ENCODE assay signal across 8 mouse cellular contexts in the genomic region with DNA sequence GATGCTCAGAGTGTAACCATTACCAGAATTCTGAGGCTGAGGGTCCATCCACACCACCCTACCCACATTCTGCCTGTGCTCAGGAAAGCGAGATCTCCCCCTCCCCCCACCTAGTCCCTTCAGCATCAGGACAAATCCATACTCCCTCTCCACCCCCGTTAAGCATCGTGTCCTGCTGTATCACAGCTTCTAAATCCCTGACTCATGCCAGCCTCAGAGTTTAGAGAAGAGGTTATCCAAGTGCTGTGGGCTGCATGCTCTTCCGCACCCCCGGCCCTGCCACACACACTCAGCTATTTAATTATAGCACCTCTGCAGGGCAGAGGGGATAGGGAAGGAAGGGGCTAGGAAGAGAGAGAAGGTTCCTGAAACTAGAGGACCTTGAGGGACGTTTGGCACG. TPM values are rescaled to one million over a fixed set of nuclear protein-coding genes. Genes with fewer than 3 reads are reported as not detected.
DNase-seq lines count a peak whose midpoint lies in the region; ATAC-seq lines count a peak whose summit lies in the region.

No protein-coding gene starts in this region.

- H3K27me3 ChIP-seq in limb, embryonic 15.5 days = no peaks in the 10 kb centered on the region

- no peaks in the 10 kb centered on the region for H3K36me3 ChIP-seq in limb, embryonic 15.5 days

- 0 out of 2 replicates have a peak overlapping the region, but pooled peaks have one; percentile 12 for H3K27ac ChIP-seq in limb, embryonic 15.5 days

- H3K9ac ChIP-seq in limb, embryonic 15.5 days = no peak overlapping the region

- DNase-seq in frontal cortex, postnatal 36 days (ENCODE audit: low spot score in 2 of 2) = no peak
- DNase-seq in right cerebral cortex, adult 18-20 months = peak; percentile 59
- no peak for DNase-seq in right cerebral cortex, postnatal 25 days
- DNase-seq in telencephalon, adult 2 months (ENCODE audit: low read depth, low spot score) = peak; percentile 66
- DNase-seq in lung, postnatal 14 days = no peak
- no peak for DNase-seq in gastrocnemius, postnatal 4 days (ENCODE audit: low spot score in 2 of 2)

- H3K4me1 ChIP-seq in limb, embryonic 15.5 days = peaks cover 17% of the 10 kb centered on the region

- peak overlapping the region; percentile 21 for H3K4me2 ChIP-seq in limb, embryonic 15.5 days

- 37% methylated on average over 7 of the region's 7 CpGs for WGBS in limb, embryonic 15.5 days

- no peaks in the 10 kb centered on the region for H3K9me3 ChIP-seq in limb, embryonic 15.5 days

- peak; percentile 44 for ATAC-seq in frontal cortex, adult (ENCODE audit: low TSS enrichment)
- ATAC-seq in limb, embryonic 15.5 days (ENCODE audit: insufficient number of reproducible peaks, low FRiP score, low TSS enrichment, low read depth) = peak; percentile 7; the same call in 1 of the 2 replicates

- no peak overlapping the region for H3K4me3 ChIP-seq in limb, embryonic 15.5 days

RNA-seq across cellular contexts. Expression of a gene that starts 40.6 kb away (rescaled TPM):
- 515 and 536 TPM in 2 replicates for polyA plus RNA-seq in limb, embryonic 15.5 days (2015; fragmentation: Nextera tagmentation; extraction: Ambion mirVana)
- 100 to 1,000 TPM; 206 to 237 TPM for total RNA-seq in gastrocnemius, postnatal 4 days (2021)

Comparison
In these comparisons a context has a peak if more than half of its experiments do, and no peak if none do; other contexts are left out.
1. DNase-seq: peak in right cerebral cortex, adult 18-20 months (single experiment) and telencephalon, adult 2 months (single experiment); none in frontal cortex, postnatal 36 days (0 of 2), right cerebral cortex, postnatal 25 days (single experiment), lung, postnatal 14 days (single experiment) and gastrocnemius, postnatal 4 days (0 of 2).